Mouse (Mus musculus) layer of hippocampus, postnatal 36 days (tissue): ENCODE measurements around the gene Cdk5rap2. TPM values are rescaled to one million over a fixed set of nuclear protein-coding genes. Genes with fewer than 3 reads are reported as not detected.

Source experiments
- DNase-seq, 2 experiments: peaks; one replicate each; pipeline ENCODE4 v3.0.0; 2022
- total RNA-seq, 2 experiments: library from RNA; stranded (reverse); gene quantifications; 2 replicates each; pipeline ENCODE4 v1.2.3; 2021

Gene Cdk5rap2
- total RNA-seq, 2 experiments from 2014 or later = 11.0 to 14.7 TPM

DNA sequence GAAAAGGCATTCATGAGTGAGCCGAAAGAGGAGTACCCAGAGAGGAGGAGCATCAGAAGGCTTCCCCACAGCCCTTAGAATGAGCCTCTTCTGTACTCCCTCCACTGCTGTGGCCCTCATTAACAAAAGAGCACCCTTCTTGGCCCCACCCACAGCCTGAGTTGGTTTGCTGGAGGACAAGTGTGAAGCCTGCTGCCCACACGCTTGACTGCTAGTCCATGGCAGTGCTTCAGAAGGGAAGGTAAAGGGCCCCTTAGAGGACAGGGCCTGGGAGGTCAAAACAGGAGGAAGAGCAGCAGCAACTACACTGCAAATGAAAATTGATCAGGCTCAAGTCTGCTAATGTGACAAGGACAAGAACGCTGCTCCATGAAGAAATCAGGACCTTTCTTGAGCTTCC lies 56.6 kb downstream of the Cdk5rap2 start:
- no peak for DNase-seq

DNA sequence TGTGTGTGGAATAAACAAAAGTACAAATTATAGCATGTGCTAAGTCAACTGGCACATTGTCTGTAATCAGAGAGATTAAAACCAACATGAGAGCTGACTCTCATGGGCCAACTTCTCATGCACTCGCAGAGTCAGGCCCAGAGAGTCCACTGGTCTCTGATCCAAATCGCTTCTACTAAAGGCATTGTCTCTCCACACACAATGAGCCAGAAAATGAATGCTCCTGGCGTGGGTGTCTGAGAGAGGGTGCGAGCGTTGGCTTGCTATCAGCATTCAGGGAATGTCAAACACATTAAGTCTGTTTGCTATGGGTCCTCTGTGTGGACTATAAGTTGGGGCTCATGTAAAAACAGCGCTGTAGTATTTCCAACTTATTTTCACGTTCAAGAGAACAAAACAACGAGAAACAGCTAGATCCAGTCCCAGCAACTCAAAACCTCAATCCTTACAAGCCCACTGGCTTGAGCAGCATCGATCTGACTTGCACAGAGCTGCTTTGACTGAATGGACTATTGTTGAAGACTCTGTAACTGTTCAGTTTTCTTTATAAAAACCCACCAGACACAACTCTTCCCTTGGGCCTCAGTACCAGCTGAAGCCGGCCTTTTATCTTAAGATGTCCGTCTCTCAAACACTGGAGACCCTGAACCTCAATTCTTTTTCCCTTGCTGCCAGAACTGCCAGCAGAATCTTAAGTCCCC lies 74.6 kb downstream of the Cdk5rap2 start:
- DNase-seq = no peak

DNA sequence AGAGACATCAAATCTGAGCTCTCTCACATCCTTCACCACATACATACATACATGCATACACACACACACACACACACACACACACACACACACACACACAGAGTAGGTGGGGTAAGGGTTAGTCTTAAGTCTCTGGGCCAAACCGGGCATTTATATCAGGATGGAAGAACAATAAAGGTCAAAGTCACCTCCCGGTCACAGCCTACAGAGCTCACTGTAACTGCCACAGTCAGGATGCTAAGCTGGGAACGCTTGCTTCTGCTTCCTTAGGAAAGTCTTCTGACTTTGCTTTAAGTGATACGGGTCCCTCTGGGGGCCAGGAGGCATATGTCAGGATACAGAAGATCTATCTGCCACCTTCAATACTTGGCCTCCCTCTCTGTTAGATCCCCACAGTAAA lies 75.2 kb downstream of the Cdk5rap2 start:
- no peak for DNase-seq

DNA sequence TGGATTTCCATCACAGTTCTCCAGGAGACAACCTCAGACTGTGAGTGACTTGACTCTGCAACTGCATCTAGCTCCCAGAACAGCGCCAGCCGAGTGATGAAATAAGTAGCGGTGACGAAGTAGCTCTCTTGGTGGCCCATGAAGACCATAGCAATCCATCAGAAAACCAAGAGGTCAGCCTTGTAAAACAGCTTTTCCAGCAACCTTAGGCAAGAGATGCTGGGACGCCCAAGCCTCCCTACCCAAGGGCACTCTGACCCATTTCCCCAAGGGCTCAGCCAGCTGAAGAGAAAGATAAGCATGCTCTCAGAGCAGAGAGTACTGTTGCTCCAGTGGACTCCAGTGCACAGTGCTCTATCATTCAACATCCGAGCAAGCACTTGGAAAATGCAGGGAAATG lies 77.3 kb downstream of the Cdk5rap2 start:
- no peak for DNase-seq

DNA sequence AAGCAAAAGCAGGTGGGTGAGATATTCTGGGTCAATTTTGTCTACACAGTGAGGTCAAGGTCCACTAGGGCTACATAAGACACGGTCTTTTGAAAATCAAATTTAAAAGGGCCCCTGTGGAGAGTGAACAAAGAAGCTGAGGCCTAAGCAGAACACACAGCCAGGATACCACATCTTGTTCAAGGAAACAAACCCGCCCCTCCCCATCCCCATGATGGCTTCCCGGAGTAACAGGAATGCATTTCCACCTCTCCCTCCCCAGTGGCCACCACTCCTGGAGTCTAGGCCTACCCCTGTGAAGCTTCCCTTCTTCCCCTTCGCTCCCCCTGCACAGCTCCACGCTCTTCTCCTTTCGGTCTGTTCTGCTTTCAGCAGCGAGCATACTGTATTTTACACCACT lies 77.7 kb downstream of the Cdk5rap2 start:
- DNase-seq = no peak

DNA sequence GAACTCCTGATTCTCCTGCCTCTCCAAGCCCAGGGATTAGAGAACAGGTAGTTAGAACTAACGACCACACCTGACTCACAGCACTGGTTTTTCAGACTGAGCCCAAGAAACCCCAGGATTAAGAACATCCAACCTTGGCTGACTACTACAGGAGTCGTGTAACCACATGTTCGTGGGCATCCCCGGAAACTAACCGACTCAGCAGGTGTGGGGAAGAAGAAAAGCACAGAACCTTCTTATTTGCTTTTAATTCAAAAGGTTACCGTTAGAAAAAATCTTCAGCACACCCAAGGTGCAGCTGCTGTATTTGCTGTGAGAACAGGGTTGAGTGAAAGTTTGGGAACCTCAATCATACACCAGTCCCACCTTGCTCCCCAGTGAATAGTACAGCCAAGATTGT lies 79.1 kb downstream of the Cdk5rap2 start:
- no peak for DNase-seq

DNA sequence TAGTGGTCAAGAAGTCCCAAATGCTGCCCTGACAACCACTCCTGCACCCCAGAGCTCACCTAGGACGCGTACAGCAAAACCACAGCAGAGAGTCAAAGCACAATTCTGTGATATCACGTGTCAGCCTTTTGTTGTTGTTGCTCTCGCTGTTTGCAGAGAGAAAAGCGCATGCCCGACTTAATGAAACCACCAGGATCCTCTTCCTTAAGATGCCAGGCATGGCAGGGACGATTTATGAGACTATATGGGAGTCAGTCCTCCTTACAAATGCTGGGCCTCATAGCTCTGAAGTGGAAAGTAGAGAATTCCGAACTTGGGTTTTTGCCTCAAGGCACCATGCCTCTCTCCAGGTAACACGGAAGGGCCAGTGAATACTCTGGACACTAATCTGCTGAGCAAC lies 82.2 kb downstream of the Cdk5rap2 start:
- no peak for DNase-seq

DNA sequence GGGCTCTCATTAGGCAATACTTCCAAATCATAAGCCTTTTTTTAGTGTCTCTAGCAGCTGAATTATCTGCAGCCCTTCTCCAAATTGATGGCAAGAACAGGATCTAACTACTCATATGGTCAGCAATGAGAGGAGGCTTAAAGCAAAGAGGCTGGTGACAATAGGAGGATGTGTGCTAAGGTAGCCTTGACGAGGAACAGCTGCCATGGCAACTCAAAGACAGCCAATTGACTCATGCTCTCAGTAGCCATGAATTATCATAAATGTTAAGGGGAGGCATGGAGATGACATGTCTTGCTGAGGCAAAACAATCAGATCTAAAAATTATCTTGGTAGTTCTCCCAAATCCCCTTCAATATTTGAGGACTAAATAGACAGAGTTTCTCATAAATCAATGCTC lies 82.8 kb downstream of the Cdk5rap2 start:
- no peak for DNase-seq

DNA sequence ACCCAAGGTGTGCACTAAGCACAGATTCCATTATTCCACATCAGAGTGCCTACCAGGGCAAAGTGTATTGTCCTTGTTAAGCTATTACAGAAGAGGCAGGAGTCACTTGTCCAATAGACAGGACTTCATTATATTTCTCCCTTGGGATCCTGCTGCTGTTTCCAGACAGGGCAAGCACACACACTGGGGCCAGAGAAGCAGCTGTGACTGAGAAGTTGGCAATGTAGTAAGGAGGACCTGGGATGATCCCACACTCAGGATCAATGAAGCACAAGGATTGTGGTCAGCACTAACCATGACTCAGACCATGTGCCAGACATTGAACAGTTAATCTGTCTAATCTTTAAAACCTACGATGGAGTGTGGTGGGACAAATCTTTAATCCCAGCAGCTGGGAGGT lies 88.7 kb downstream of the Cdk5rap2 start:
- DNase-seq = no peak

DNA sequence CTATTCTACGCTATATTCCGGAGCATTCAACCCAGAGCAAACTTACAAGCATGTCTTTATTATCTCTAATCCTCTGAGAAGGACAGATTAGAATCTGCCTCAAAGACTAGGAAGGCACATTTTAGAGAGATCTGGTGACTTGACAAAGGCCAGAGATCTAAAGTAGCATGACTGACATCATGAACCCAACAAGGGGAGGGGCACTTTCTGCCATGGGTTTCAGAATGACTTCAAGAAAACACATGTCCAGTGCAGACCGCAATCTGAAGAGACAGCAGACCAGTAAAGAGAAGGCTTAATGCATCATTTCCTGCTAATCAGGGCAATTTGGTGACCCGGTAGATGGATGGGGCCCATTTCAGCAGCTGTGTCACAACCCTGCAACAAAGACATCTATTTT lies 98.1 kb downstream of the Cdk5rap2 start:
- DNase-seq = no peak

DNA sequence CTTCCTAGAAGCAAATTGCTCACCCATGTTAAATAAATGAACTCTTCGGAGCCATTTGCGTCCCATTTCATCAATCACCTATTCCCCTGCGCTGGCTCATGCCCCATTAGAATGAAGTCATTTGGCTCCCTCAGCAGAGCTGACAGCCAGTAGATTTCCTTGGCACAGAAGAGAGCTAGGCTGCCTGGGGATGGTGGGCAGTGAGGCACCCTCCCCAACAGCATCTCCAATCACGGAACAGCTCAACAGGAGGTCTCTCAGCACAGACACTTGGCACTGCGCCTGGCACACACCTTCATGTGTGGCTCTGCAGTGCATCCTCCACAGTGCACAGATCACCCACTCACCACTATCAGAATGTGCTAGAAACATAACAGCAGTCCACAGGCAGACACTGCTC lies 98.7 kb downstream of the Cdk5rap2 start:
- peak; percentile 53 to 70 for DNase-seq

DNA sequence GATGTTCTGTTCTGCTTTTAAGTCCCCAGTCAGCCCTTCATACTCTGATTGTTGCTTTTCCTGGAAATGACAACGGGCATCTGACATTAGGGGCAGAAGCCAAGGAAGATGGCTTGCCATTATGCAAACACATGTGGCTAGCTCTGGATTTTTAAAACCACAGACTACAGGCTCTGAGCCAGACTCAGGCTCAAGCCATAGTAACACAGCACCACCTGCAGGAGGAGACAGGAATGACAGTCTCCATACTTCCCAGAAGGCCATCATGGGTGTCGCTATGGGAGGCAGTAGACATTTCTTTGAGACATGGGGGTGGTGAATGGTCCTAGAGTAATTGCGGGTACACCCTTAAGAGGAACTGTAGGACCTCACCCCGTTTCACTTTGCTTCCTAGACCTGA lies 103.0 kb downstream of the Cdk5rap2 start:
- DNase-seq = peak; percentile 58 to 68

DNA sequence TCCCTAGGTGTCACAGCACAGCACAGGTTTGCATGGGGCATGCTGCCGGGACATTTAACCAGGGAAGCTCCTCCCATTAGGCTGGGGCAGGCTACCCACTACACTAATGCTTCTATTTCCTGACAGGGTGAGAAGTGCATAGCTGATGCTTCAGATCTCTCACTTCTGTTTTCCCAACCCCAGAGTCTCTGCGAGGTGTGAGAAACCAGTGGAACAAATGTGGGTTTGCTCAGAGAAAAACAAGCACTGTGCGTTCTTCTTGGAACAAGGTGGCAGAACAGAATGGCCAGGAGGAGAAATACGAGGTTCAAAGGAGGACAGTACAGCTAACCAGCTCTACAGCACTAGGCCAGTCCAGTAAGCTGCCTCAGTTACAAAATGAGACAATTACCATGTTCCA lies 106.4 kb downstream of the Cdk5rap2 start:
- DNase-seq = no peak

DNA sequence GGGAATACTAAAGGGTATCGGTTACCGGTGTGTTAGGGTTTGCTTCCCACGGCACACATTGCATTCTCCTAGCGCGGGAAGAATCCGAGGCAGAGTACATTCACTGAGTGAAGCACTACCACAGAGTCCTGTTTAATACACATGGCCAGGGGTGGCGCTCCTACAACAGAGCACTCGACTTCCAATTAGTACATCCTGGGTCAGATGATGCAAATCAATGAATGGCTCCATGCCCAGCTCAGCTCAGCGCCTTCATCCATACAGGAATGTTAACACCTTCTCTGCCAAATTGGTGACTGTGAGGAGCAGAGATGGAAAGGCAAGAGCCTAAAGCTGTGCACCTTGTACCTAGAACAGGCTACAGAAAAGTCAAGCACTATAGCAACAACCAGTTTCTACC lies 109.1 kb downstream of the Cdk5rap2 start:
- DNase-seq = no peak

DNA sequence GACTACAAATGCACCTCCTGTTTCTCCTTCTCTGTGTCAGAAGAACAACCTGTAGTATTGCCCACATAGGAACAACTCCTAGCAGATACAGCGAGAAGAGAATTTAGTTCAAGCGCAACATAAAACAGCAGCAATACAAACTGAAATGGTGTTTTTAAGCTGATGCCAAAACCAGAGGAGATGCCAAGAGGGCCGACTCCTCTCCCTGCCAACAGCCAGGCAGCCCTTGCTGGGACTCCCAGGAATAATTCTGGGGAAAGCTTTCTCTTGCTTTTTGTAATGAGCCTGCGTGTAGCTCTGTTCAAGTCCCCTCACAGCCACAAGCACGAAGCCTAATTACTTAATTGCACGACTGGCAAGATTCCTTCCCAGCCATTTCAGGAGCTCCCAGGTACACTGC lies 120.9 kb downstream of the Cdk5rap2 start:
- no peak for DNase-seq

DNA sequence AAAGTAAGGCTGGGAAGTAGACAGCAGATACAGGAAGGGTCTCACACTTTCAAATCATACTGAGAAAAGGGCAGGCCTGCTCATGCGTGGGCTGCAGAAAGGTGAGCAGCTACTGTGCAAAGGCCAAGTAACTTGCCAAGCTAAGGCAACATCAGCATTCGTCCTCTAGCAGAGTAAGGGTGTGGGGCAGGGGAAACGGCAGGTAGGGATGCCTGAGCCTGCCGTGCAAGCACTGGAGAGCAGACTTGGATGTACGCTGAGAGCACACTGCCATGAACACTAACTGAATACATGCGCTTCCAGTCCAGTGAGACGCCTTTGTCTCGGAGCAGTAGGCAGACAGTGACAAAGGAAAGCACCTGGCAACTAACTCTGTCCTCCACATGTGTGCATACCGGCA lies 127.1 kb downstream of the Cdk5rap2 start:
- DNase-seq = no peak

DNA sequence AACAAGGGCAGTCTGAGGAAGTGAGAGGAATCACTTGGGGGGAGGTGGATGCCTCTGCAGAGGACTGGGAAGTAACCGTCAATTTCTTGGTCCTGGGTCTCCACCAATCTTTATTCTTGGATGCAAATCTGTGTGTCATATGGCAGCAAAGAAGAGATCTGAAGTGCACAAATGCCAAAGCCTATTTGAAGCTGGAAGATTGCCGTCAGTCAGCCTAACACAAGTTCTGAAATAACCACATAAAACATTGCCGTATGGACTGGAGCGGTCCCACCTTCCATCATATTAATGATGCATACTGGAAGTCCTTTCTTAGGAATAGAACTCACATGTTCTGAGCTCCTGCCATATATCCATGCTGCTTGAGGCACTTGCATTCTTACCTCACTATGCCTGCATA lies 131.4 kb downstream of the Cdk5rap2 start:
- no peak for DNase-seq

DNA sequence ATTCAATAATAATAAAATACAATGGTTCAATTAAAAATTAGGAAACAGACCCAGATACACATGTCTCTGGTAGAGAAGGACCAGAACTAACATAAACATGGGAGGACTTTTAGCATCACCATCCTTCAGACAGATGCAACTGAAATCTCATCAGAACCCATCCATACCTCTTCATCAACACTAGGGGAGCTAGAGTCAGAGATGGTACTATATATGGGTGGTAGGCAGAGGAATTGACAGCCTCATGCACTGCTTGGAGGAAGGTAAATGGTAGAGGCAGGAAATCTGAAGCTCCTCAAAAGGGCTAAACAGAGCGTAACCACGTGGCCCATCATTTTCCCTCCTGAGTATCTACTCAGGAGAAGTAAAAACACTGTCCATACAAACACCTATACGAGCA lies 132.2 kb downstream of the Cdk5rap2 start:
- no peak for DNase-seq

DNA sequence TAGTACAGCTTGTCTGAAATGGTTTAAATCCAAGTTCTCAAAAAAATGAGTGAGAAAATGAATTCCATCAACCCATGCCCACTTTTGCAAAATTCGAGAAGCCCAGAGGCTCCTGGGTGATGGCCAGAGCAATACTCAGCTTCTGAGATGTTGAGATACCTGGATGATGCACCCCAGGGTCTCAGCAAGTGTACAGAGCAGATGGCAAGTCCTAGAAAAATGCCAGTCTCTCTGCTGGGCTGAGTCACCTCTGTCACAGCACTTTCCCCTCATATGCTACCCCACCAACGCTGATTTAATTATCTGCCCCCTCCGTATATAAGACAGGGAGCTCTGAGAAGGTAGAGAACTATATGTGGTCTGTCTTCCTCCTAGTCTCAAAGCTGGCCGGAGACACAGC lies 137.3 kb downstream of the Cdk5rap2 start:
- DNase-seq = no peak

DNA sequence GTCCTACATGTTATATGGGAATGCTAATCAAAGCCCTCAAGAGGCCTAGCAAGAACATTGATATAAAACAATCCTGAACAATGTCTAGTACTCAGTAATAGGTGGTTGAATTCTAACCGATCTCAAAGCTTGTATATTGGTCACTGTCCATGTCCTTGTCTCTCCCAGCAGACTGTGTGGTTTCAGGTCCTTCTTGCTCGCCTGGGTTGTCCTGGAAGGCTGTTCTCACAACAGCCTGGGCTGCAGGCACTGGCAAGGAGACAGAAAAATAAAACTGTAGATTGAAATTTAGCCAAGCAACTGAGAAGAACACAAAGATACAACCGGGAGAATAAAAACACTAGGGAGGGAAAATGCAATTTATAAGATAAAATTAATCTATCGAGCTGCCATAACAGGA lies 137.7 kb downstream of the Cdk5rap2 start:
- DNase-seq = no peak

DNA sequence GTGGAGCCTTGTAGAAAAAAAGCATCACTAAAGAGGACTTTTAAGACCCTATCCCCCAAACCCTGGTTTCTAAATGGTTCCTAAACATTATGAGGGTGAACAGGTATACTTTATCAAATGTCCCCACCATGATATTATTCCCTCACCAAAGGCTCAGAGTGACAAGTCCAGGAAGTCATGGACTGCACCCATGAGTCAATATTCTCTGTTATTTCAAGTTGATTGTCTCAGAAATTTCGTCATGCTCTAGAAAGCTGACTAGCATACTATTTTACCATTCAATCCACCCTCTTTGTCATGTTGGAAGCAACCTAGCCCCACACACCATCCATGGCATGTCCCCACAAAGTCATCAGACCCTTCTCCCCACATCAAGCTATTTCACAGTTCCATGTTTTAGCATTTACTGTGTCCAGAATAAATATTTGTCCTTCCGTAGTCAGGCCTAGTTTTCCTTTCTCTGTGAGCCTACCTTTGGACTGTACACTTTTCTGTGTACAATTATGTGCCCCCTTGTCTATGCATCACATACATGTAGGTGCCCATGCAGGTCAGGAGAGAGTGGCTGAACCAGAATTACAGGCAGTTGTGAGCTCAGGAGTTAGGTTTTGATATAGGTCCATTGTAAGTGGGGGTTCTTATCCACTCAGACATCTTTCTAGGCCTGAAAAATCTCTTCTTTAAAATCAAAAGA lies 142.9 kb downstream of the Cdk5rap2 start:
- DNase-seq = no peak

DNA sequence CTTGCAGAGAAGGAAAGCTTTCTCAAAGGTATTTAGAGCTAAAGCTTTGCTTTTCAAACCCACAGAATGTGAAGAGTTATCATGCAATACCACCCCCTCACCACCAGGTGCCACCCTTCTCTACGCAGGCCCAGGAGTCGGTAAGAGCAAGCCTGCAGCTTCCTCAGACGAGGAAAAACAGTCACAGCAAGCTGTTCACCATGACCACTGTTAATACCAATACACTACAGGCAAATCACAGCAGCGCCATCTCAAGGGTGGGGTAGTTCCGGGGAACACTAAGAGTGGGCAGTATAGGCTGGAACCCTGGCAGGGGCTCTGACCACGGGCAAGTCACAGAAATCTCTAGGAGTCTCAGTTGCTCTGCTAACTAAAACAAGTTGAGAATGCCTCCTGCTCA lies 145.0 kb downstream of the Cdk5rap2 start:
- DNase-seq = no peak

DNA sequence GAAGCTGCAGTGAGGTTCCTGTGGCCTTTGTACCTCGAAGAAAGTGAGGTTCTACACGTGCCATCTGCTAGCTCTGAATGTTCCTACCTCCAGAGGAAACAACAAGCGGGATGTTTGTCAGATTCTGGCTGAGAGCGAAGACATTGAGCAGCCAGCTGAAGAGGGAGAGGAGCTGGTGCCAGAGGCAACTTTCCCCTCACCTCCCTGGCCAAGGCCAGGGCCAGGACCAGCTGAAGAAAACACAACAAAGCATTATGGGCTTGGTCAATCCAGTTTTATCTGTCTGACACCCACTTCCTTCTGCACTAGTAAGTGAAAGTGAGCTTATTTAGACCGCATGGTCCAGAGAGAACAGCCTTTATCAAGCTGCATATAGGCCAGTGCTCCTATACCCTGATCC lies 147.4 kb downstream of the Cdk5rap2 start:
- DNase-seq = no peak

DNA sequence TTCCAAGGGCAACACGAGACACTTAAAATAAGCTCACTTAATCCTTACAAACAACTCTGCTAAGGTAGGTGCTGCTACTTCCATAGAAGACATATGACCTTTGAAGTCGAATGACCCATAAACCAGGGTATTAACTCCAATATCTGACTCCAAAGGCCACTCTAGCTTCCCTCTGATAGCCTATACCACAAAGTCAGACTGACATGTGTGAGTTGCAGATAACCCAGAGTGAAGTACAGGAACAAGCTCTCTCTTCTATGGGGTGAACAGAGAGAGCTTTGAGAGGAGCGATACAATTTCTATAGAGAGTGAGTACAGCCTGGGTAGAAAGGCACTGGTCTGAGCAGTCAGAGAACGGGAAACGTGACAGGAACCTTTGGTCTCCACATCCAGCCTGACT lies 148.9 kb downstream of the Cdk5rap2 start:
- DNase-seq = no peak

DNA sequence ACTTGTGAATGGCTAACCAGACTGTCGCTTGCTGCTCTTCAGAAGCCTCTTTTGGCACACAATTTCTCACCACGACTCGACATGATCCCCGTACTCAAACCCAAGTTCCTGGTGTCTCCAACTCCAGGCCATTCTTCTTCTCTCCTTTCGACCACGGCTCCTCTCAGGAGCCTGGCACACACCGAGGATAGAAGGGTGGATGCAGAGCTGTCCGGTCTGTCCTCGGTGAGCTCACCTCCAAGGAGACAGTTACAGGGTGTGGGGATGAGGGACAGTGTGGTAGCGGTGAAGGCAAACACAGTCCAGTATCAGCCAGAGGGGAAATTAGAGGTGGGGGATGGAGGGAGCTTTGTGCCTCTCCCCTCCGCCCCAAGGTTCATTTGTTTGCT lies 149.8 kb downstream of the Cdk5rap2 start:
- no peak for DNase-seq
